Mouse (Mus musculus) stomach, postnatal 0 days (tissue): ENCODE results near the gene Med4.

ENCODE experiments used
- CTCF ChIP-seq: IDR thresholded peaks from 2 replicates; pipeline ENCODE4 v1.5.1; 2016; ENCODE audit warnings: antibody characterized with exemption, low read depth, mild to moderate bottlenecking, moderate library complexity
- EP300 ChIP-seq: optimal IDR thresholded peaks from 2 replicates; pipeline ENCODE3; 2016; ENCODE audit warnings: antibody characterized with exemption

DNA sequence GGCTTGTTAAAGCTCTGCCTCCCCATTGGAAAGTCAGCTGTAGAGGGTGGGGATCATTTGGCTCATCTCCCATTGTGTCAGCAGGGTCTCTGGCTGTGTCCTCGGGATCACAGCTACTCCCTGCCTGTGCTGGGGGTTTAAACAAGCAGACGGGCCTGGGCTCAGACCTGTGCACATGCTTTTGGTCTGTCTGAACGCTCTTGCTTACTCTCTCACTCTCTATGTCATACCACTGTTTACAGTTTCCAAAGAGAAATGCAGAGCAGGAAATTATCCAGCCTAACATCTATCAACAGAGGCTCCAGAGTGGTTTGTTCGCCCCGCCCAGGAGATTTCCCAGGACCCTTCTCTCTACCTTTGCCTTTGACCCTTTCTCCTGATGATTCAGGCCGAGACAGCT is 8.1 kb upstream of the Med4 start:
- TF ChIP-seq CTCF, result no peak
- TF ChIP-seq EP300, result no peak
